Mouse (Mus musculus): ENCODE measurements around the gene Col12a1.

The Col12a1 gene

DNA sequence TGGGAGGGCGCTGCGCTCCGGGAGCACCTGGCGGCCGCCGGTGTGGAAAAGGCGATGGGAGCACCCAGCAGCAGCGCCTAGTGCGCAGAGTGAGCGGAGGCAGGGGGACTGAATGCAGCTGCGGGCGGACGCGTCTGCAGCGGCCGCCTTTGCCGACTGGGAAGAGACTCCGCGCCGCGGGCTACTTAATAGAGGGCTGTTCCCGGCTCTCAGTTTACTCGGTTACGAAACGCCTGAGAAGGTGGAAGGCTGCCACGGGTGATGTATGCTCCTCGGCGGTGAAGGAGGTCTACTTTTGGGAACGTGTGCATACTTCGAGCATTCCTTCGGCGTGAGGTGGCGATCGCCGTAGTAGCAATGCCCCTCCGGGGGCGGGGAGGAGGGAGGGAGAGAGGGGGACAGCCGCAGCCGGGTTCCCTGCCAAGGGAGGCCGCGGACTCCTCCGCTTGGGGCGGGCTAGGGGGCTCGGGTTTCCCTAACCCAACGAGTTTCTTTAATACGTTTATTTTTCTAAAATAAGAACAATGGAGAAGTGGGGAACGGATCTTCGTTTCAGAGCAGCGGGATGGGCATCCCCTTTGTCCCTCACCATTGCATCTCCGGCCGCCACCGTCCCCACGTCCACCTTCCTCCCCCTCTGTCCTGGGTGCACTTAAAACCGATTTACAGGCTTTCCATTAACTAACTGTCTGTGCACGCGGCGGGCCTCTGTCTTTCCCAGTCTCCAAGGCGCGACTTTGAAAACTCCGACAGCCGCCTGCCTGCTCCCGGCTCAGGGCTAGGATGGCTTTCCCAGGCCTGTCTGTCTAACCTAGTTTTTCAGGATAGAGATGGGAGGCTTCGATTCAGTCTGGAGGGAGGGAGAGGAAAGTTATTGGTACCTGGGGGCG is at the start of gene Col12a1:
Gene Col12a1 (minus strand): TSS at position 351 of the 890 bp plus-strand sequence.
- in situ Hi-C loops (cut with MboI, MseI) = no loop called here

GRCm38 (mm10) chr9:79766991-79767545 is 48.4 kb upstream of the Col12a1 start:
- in situ Hi-C loops (cut with MboI, MseI) = no loop called here

DNA sequence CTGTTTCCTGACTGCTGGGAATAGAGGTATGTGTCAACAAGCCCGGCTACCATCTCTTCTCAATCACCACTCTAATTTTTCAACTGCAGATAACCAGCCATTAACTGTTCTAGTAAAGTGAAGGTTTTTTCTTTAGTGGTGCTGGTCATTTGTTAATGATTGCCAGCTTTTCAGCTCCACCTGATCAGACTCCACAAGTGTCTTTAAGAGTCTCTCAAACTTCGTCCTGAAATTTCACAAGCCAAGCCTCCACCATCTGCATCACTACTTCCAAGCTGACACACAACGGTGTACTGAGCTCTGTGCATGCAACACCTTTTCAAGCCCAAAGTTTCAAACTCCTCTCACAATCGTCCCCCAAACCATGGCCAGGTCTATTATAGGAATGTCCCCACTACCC is 46.7 kb upstream of the Col12a1 start:
- in situ Hi-C loops (cut with MboI, MseI) = no loop called here

DNA sequence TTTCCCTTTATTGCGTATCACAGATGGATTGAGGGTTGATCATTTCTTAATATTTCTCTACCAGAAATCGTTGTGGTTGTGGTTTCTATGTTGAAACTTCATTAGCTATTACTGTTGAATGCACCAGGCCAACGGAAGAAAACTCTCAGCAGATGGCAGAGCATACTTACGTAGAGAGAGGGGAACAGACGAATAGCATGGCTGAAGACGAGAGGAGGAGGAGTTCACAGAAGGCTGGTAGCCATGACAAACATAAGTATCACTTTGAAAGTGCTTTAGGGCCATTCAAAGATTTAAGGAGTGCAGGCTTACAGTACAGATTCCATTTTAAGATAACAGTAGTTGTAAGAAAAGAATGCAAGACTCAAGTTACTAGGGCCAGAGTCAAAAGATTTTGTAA is 43.9 kb upstream of the Col12a1 start:
- in situ Hi-C loops (cut with MboI, MseI) = no loop called here

DNA sequence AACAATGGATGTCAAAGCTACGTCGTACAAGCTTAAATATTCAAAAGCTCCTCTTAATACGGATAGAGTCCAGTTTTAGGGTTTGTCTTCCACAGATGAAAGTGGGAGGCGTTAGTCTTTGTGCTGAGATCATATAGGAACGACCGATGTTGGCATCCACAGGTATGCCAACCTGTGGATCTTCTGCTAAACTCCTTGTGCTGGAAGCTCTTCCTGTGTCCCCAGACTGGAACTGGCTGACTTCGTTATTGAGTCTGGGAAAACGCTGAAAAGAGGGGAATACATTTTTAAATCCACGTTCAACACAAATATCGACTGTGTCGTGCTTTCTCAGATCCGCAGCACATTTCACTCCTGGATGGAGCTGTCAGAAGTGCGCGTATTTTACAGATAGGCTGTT is 41.4 kb upstream of the Col12a1 start:
- in situ Hi-C loops (cut with MboI, MseI) = no loop called here

DNA sequence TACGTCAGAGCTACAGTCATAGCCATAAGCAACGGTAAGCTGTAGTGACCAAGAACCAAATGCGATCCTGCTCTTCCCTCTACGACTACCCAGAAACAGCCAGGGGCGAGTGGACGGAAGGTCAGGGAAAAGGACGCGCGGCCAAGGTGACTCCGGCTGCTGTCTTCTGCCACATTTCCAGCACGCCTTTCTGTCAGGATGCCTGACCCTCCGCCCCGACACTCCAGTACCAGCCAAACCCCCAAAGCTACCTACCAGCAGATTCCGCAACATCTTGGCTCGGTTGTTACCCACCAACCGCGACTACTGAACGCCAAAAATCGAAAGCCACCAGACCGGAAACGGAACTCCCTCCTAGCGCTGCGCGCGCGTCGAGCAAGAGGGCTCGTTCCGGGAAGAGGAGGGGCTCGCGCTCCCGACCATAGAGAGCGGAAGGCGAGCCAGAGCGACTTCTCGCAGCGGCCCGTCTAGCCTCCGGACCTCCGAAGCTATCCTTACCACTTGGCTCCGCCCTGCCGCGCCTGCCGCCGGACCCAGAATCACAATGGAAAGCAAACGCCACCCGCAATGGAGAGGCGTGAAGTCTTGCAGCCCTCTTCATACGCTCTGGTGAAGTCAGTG is 40.9 kb upstream of the Col12a1 start, which contains the start of gene Cox7a2:
Gene Cox7a2 (minus strand): TSS at position 494 of the 621 bp plus-strand sequence.
- in situ Hi-C loops (cut with MboI, MseI) = loop anchor here in 1 of 2 experiments (10.0 kb wide), 1 partner anchor 245 kb away; no protein-coding TSS in a partner anchor

DNA sequence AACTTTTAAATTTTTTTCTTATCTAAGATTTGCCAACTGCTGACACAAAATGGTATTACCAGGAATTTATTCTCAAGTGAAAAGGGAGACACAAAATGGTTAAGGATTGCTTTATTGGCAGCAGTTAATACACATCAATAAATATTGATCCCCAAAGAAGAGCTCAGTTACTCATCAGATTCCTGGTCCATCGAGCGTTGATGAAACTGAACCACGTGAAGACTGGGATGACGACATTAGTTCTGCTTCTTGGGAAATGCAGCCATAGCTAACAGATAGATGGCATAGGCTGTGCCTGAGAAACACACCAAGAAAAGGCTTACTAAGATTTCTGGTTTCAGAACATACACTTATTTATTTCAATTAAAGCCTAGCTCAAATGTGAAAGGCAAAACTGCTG is 36.7 kb upstream of the Col12a1 start:
- in situ Hi-C loops (cut with MboI, MseI) = loop anchor here in 1 of 2 experiments (10.0 kb wide), 1 partner anchor 249 kb away; no protein-coding TSS in a partner anchor

DNA sequence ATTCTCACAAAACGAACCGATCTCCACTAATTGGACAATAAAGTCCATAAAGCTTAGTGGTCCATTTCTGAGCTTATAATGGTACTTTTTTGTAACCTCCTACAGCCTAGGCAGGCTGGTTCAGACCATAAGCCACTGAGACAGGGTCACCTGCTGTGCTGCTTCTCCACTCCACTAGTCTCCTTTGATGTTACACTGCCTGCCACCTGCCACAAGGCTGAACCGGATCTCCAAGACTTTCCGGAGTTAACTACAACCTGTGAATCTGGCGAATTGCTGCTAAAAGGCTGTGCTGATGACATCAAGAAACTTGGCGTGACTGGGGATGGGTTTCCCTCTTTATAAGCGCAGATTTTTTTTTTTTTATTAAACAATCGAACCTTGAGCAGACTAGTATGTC is 33.2 kb upstream of the Col12a1 start:
- in situ Hi-C loops (cut with MboI, MseI) = loop anchor here in 1 of 2 experiments (10.0 kb wide), 1 partner anchor 253 kb away; no protein-coding TSS in a partner anchor

- in situ Hi-C loops (cut with MboI, MseI) = loop anchor here in 1 of 2 experiments (10.0 kb wide), 1 partner anchor 254 kb away; no protein-coding TSS in a partner anchor
Measured at GRCm38 (mm10) chr9:79750709-79751108, 32.1 kb upstream of the Col12a1 start.

DNA sequence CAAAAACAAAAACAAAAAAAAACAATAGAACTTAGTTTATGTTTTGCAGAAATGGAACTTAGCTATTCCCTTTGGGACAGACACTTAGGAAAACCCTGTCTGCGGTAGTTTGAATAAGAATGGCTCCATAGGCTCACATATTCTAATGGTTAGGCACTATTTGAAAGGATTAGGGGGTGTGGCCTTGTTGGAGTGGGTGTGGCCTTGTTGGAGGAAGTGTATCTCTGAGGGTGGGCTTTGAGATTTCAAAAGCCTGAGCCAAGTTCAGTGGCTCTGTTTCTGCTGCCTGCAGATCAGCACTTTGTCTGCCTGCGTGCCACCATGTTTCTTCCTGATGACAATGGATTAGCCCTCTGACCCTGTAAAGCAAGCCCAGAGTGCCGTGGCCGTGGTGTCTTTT is 26.4 kb upstream of the Col12a1 start:
- in situ Hi-C loops (cut with MboI, MseI) = no loop called here

- in situ Hi-C loops (cut with MboI, MseI) = no loop called here
Measured at GRCm38 (mm10) chr9:79735608-79736007, 17.0 kb upstream of the Col12a1 start.

DNA sequence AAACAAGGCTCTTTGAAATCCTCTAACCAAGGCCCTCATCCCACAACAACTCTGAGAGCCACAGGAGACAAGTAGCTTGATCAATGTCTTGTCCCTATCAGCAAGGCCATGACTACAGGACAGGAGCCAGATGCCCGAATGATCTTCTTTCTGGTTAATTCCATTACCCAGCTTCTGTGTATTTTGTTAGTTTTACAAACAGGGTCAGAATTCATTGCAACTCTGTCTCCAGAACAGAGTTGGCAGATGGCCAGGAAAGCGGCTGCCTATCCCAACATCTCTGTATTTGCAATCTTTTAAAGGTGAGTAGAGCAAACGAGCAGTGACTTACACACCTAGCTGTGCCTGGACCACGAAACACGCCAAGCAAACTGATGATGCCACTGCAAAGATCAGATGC is 11.7 kb upstream of the Col12a1 start:
- in situ Hi-C loops (cut with MboI, MseI) = no loop called here

DNA sequence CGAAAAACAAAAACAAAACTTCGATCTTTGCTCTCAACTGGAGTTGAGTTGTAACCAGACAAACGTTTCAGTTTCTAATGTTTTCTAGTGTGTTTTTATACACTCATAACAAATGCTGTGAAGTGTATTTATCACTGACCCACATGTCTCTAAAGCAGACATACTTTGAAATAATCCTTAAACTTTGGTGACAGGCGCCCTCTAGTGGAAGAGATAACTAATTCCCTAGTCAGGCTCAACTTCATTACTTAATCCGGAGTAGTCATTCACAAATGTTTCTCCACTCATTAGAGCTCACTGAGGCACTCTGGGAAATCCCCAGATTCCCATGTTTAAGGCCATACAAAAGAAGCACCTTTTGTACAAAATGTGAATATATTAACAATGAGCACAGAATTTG is 4.5 kb upstream of the Col12a1 start:
- in situ Hi-C loops (cut with MboI, MseI) = loop anchor here (5.0 kb wide), 3 partner anchors 671 to 956 kb away; no protein-coding TSS in a partner anchor

DNA sequence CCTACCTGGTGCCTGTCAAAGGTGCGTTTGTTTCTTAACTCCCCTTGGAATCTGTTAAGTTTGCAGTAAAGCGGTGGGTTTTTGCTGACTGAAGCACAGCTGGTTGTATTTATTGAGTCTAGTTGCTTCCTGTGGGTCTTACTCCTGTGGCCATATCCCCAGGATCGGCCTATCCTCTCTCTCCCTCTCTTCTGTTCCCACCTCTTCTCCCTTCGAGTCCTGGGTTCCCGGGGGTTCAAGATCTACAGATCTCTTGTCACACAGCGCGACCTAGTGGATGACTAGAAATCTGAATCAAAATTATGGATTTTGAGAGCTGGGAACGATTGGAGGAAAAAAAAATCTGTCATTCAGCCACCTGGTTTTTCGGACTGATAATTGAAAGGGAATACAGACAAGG is 2.4 kb upstream of the Col12a1 start:
- in situ Hi-C loops (cut with MboI, MseI) = loop anchor here (5.0 kb wide), 3 partner anchors 669 to 954 kb away; no protein-coding TSS in a partner anchor

DNA sequence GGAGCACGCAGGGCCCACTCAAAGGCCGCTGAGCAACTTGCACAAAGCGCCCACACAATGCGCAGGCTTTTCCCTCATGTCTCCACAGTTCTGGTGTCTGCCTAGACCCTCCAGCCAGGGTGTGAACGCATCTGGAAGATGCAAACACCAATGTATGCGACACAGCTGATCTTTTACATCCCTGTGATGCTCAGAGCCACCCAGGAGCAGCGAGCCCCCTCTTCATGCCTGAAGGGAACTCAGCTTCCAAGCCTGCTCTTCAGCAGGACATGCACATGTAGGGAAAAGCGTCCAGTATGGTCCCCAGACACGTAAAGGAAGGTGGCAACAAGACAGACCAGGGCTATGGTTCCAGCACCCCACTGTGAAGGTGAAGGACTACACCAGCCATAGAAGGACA is 1.5 kb upstream of the Col12a1 start:
- in situ Hi-C loops (cut with MboI, MseI) = loop anchor here (5.0 kb wide), 3 partner anchors 668 to 953 kb away; no protein-coding TSS in a partner anchor

GRCm38 (mm10) chr9:79719451-79719850 is 820 bp upstream of the Col12a1 start:
- in situ Hi-C loops (cut with MboI, MseI) = no loop called here

DNA sequence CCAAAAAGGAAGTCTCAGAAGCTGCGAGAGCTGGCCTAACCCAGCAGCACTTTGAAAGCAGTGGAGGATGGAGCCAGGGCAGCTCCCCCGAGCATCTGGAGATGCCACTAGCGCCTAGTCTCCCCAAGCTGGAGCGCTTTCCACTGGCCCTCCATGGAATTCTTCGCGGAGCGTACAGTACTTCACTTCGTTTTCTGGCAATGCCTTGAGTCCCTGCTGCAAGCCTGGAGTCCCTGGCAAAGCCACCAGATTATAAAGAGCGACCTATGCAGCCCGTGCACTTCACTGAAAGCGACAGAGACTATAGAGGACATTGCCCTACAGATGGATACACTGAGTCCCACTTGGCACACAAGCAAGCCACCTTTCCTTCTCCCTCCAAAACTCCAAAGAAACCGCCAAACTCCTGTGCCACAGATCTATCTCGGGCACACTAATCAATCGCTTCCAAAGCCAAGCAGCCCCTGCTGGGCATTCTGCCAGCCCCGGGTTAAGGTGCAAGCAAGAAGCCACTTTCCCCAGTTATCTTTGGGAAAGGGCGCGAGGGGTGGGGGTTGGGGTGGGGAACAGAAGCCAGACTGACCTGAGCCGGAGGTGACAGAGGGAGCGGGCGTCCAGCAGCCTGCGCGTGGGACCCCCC is 675 bp downstream of the Col12a1 start:
- in situ Hi-C loops (cut with MboI, MseI) = no loop called here

DNA sequence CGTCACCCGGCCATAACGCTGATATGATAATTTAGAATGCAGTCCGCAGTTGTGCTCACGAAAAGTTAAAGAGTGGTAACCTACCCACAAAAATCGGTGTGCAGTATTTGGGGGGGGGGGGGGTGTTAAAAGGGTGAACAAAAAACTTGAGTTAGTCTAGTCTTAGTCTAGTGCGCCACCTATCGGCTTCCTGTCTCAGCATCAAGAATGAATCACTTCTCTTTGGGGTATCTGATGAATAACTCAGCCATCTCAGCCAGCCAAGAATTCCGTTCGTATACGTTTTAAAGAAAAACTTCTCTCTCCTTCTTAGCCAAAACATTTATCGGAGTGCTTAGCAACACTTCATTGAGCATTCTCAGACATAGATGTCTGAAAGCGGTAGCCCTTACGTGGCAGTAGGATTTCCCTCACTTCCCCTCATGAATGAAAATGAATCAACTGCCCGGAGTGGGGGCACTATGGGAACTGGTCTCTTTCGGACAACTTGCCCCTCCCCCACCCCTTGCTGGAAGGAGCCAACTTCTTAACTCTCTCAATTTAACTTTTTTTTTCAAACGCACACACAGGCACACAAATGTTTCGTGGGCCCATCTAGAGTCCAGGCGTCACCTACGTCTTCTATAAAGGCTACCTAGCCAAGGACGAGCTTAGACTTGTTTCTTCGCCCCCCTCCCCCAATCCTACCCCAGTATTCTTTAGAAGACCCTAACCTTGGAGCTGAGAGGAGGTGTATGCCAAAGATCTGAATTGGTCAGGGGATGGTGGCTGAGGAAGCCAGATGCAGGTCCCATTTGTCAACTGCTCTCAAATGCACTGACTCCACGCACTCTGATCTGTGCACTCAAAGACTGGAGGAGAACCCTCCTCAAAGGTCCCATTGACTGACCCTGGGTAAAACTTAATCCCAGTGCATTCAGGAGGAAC is 1.5 kb downstream of the Col12a1 start:
- in situ Hi-C loops (cut with MboI, MseI) = no loop called here

GRCm38 (mm10) chr9:79716496-79716895 is 2.1 kb downstream of the Col12a1 start:
- in situ Hi-C loops (cut with MboI, MseI) = no loop called here

GRCm38 (mm10) chr9:79714471-79715045 is 4.1 kb downstream of the Col12a1 start:
- in situ Hi-C loops (cut with MboI, MseI) = no loop called here

All from T-helper 17 cell (primary cell).